Mouse (Mus musculus) erythroblast, embryonic 14.5 days (primary cell): ENCODE results near the gene Snta1. TPM values are rescaled to one million over a fixed set of nuclear protein-coding genes. Genes with fewer than 3 reads are reported as not detected.

ENCODE experiments used
- H3K27me3 ChIP-seq: 2 replicates; pipeline ENCODE4 v1.6.1; 2012; ENCODE audit warnings: inconsistent platforms; ENCODE audit not compliant: control insufficient read depth
- H3K36me3 ChIP-seq: 2 replicates; pipeline ENCODE4 v1.6.1; 2012; ENCODE audit warnings: mild to moderate bottlenecking, inconsistent platforms; ENCODE audit not compliant: control insufficient read depth
- H3K4me1 ChIP-seq: 2 replicates; pipeline ENCODE4 v1.6.1; 2012; ENCODE audit warnings: inconsistent platforms; ENCODE audit not compliant: control insufficient read depth
- H3K4me3 ChIP-seq: replicated peaks from 2 replicates; pipeline ENCODE3; 2012; ENCODE audit warnings: moderate library complexity, mild to moderate bottlenecking, inconsistent platforms
- H3K9me3 ChIP-seq: 2 replicates; pipeline ENCODE4 v1.6.1; 2012; ENCODE audit warnings: low read length, inconsistent platforms, mixed read lengths; ENCODE audit not compliant: control insufficient read depth
- GATA1 ChIP-seq: IDR thresholded peaks from 2 replicates; pipeline ENCODE4 v1.6.1; 2012; ENCODE audit warnings: low read length, inconsistent platforms, mixed read lengths
- TAL1 ChIP-seq: IDR thresholded peaks from 3 replicates; pipeline ENCODE4 v1.6.1; 2012; ENCODE audit warnings: low read length, inconsistent platforms, mixed read lengths
- polyA plus RNA-seq: library from polyadenylated mRNA; stranded (reverse); fragments of >175 nt; gene quantifications from 2 replicates; pipeline ENCODE4 v1.2.3, GENCODE M21; 2012

The Snta1 gene
- polyA plus RNA-seq, 1 experiment: 0.08 TPM

- peaks cover 13% of the 10 kb centered on the region for H3K4me1 ChIP-seq
- TF ChIP-seq GATA1 (no peak), TAL1 (no peak)
- H3K36me3 ChIP-seq: no peaks in the 10 kb centered on the region
- no peak overlapping the region for H3K4me3 ChIP-seq
- no peaks in the 10 kb centered on the region for H3K9me3 ChIP-seq
- peaks cover 35% of the 10 kb centered on the region for H3K27me3 ChIP-seq
Measured at GRCm38 (mm10) chr2:154412018-154412666, 4.2 kb upstream of the Snta1 start.

GRCm38 (mm10) chr2:154410355-154410754 lies 2.5 kb upstream of the Snta1 start:
- no peaks in the 10 kb centered on the region for H3K36me3 ChIP-seq
- no peak overlapping the region for H3K4me3 ChIP-seq
- no peaks in the 10 kb centered on the region for H3K9me3 ChIP-seq
- peaks cover 14% of the 10 kb centered on the region for H3K4me1 ChIP-seq
- peaks cover 52% of the 10 kb centered on the region for H3K27me3 ChIP-seq
- TF ChIP-seq GATA1 (no peak), TAL1 (no peak)

- Histone ChIP-seq H3K27me3 (peaks cover 52% of the 10 kb centered on the region), H3K4me1 (peaks cover 14% of the 10 kb centered on the region), H3K4me3 (peak overlapping the region; percentile 67), H3K36me3 (no peaks in the 10 kb centered on the region), H3K9me3 (no peaks in the 10 kb centered on the region)
- TF ChIP-seq GATA1 (no peak), TAL1 (no peak)
Measured at GRCm38 (mm10) chr2:154407063-154407642, 746 bp downstream of the Snta1 start.

- Histone ChIP-seq H3K4me3 (no peak overlapping the region), H3K27me3 (peaks cover 47% of the 10 kb centered on the region), H3K9me3 (no peaks in the 10 kb centered on the region), H3K4me1 (peaks cover 14% of the 10 kb centered on the region), H3K36me3 (no peaks in the 10 kb centered on the region)
- TF ChIP-seq GATA1: no peak
- no peak for TF ChIP-seq TAL1
Measured at GRCm38 (mm10) chr2:154405447-154405994, 2.4 kb downstream of the Snta1 start.

- H3K27me3 ChIP-seq: peaks cover 24% of the 10 kb centered on the region
- no peak for TF ChIP-seq TAL1
- no peak for TF ChIP-seq GATA1
- no peak overlapping the region for H3K4me3 ChIP-seq
- peaks cover 7% of the 10 kb centered on the region for H3K4me1 ChIP-seq
- H3K36me3 ChIP-seq: no peaks in the 10 kb centered on the region
- no peaks in the 10 kb centered on the region for H3K9me3 ChIP-seq
Measured at GRCm38 (mm10) chr2:154402811-154403210, 5.1 kb downstream of the Snta1 start.

- H3K4me3 ChIP-seq: no peak overlapping the region
- no peaks in the 10 kb centered on the region for H3K36me3 ChIP-seq
- no peaks in the 10 kb centered on the region for H3K4me1 ChIP-seq
- TF ChIP-seq GATA1: no peak
- no peak for TF ChIP-seq TAL1
- H3K9me3 ChIP-seq: no peaks in the 10 kb centered on the region
- peaks cover 15% of the 10 kb centered on the region for H3K27me3 ChIP-seq
Measured at GRCm38 (mm10) chr2:154401976-154402375, 5.9 kb downstream of the Snta1 start.

- H3K4me3 ChIP-seq: no peak overlapping the region
- TF ChIP-seq GATA1 (no peak), TAL1 (no peak)
- no peaks in the 10 kb centered on the region for H3K36me3 ChIP-seq
- no peaks in the 10 kb centered on the region; the same call in 1 of the 2 replicates for H3K27me3 ChIP-seq
- no peaks in the 10 kb centered on the region for H3K9me3 ChIP-seq
- no peaks in the 10 kb centered on the region for H3K4me1 ChIP-seq
Measured at GRCm38 (mm10) chr2:154399325-154399724, 8.6 kb downstream of the Snta1 start.

- H3K4me1 ChIP-seq: no peaks in the 10 kb centered on the region
- H3K36me3 ChIP-seq: no peaks in the 10 kb centered on the region
- H3K4me3 ChIP-seq: no peak overlapping the region
- TF ChIP-seq TAL1 (no peak), GATA1 (no peak)
- H3K9me3 ChIP-seq: no peaks in the 10 kb centered on the region
- H3K27me3 ChIP-seq: no peaks in the 10 kb centered on the region
Measured at GRCm38 (mm10) chr2:154398267-154398666, 9.6 kb downstream of the Snta1 start.

GRCm38 (mm10) chr2:154396529-154396928 lies 11.4 kb downstream of the Snta1 start:
- no peaks in the 10 kb centered on the region for H3K9me3 ChIP-seq
- no peak overlapping the region for H3K4me3 ChIP-seq
- H3K4me1 ChIP-seq: no peaks in the 10 kb centered on the region
- H3K27me3 ChIP-seq: no peaks in the 10 kb centered on the region
- H3K36me3 ChIP-seq: no peaks in the 10 kb centered on the region
- TF ChIP-seq TAL1 (no peak), GATA1 (no peak)

- Histone ChIP-seq H3K36me3 (no peaks in the 10 kb centered on the region), H3K4me1 (no peaks in the 10 kb centered on the region), H3K27me3 (no peaks in the 10 kb centered on the region), H3K9me3 (no peaks in the 10 kb centered on the region), H3K4me3 (no peak overlapping the region)
- TF ChIP-seq GATA1 (no peak), TAL1 (no peak)
Measured at GRCm38 (mm10) chr2:154394602-154395001, 13.3 kb downstream of the Snta1 start.
